Mouse (Mus musculus) liver, embryonic 14.5 days (tissue): Measurements from ENCODE around the gene Fam168a.

Experiments used
- CTCF ChIP-seq: IDR thresholded peaks from 2 replicates; pipeline ENCODE4 v1.5.1; 2016; ENCODE audit warnings: antibody characterized with exemption, low read depth, control low read depth
- EP300 ChIP-seq: IDR thresholded peaks from 2 replicates; pipeline ENCODE4 v1.6.1; 2016; ENCODE audit warnings: antibody characterized with exemption, low read depth

- TF ChIP-seq CTCF: no peak
- TF ChIP-seq EP300: no peak
Measured at GRCm38 (mm10) chr7:100674941-100675340, 31.5 kb upstream of the Fam168a start.
